Mouse (Mus musculus): ENCODE results near the gene 6330409D20Rik.

DNA sequence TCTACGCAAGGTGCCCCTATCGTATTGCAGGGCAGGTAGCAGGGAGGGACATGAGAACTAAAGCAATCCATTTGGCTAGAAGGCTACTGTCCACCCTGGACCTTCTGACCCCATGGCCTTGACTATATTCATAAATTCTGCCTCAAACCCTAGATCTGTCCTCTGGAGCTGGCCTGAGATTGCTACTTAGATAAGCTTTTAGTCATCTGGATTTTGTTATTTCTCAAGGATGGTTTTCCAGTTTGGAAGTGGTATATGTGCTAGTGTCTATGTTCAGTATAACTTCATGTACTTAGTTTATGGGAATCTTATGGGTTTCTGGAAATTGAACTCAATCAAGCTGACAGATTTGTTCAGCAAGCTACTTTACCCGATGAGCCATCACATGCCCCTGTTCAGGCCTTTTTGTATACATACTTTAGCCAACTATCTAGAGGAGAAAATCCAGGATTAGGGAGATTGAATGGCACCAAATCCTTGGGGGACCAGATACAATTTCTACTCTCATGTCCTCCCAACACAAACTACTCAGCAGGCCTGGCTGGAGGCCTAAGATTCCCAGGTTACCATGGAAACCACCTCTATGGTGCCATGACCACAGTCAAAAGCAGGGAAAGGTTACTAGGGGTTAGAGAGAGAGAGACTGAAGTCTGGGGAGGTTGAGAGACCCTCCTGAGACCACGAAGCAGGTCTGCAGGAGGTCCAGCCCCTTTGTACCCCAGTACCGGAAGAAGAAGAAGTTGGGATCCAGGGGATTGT lies 28.7 kb upstream of the 6330409D20Rik start:
- TF ChIP-seq POLR2A (IDR thresholded peaks at IDR 0.05; ENCODE audit: control insufficient read depth, extremely low read depth, insufficient read depth, low read length, poor library complexity): no peak
- no peak for TF ChIP-seq CTCF (IDR thresholded peaks at IDR 0.05; ENCODE audit: borderline replicate concordance, control insufficient read depth, extremely low read depth, insufficient read depth, low read length, poor library complexity)
